Mouse (Mus musculus) cerebral cortex, adult 2 months (tissue): Measurements from ENCODE around the gene Dock3.

Experiments
- WGBS: fragments of 180-500 bp; shearing (Covaris S2); methylation state at CpG from one replicate; pipeline ENCODE4 v1.1.7; 2018; 5-methylcytosine and 5-hydroxymethylcytosine counted together

Gene Dock3

DNA sequence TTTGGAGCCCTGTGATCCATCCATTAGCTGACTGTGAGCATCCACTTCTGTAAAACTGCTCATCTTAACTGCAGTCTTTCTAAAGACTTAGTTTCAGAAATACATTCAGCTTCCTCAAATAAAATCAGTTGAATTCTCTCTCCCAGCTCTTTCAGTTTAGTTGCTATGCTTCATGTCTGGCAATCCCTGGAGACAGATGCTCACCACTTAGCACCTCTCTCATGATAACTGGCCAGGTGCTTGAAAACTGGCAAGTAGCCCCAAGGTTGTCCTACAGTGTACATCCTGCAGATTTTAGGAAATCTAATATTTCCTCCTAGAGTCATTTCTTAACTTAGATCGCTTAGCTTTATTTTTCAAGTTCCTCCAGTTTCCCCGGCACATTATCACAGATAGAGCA is 193.8 kb downstream of the Dock3 start:
- WGBS = 52% methylated on average over 2 of the region's 2 CpGs

DNA sequence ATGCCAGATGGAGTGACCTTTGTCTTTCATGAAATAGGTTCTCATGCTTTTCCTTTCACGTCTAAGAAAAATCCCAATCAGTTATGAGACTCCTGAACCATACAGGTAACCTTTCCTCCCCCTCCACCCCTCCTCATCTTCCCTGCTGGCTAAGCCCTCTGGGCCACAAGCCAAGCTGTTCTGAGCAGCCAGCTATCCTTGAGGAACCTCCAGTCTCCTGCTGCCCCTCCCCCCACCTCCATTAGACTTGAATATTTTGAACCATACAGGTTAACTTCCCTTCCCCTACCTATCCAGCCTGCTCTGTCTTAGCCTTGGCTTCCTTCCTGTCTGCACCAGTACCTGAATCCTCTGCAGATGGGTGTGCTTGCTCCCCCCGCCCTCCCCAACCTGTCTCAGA is 204.1 kb downstream of the Dock3 start:
- WGBS = 91% methylated on average over 2 of the region's 2 CpGs

DNA sequence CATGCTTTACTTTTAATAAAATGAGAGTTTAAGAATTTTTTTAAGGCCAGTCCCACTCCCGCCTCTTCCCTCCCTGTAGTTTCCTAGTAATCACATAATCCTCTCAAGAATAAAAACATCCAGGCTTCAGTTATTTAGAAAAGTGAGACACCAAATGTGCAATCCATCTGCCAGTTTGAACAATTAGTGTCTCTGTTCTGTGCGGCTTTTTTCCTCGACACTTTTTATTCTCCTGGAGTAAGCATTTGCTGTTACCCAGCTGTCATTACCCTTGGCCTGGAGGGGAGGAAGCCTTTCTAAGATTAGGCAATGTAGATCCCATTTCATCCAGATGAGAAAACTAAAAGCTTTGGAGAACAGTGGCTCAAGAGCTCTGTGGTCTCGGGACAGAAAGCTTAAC is 221.9 kb downstream of the Dock3 start:
- WGBS = 36% methylated on average over 4 of the region's 4 CpGs

DNA sequence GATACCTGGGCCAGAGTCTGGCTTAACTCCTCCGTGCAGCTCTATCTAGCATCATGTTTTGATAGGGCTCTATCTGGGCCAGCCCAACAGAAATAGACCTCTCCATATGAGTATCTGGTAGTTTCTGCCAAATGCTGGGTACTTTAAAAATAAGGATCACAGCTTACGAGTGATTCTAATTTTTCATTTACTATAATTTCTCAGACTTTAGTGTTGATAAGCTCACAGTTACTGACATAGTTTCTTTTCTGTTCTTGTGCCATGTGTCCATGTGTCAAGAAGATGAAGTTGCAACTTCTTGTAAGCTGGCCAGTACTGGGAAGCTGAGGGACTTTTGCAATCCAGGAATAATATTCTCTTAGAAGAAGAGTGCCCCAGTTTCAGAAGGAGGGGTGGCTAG is 228.5 kb downstream of the Dock3 start:
- WGBS = 55% methylated on average over 2 of the region's 2 CpGs

DNA sequence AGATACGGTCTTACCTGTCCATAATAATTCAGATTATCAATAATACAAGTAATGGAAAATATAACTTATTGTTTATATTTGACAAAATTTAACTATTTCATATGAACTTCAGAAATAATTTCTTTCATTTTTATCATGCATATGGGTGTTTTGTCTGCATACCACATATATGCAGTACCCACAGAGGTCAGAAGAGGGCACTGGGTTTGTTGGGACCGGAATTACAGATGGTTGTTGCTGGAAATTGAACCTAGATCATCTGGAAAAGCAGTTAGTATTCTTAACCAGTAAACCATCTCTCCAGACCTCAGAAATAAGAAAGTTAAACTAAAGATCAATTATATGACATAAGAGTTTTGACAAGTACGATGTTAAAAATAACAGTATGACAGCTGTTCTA is 261.0 kb downstream of the Dock3 start:
- WGBS = 58% methylated on average over 3 of the region's 3 CpGs

DNA sequence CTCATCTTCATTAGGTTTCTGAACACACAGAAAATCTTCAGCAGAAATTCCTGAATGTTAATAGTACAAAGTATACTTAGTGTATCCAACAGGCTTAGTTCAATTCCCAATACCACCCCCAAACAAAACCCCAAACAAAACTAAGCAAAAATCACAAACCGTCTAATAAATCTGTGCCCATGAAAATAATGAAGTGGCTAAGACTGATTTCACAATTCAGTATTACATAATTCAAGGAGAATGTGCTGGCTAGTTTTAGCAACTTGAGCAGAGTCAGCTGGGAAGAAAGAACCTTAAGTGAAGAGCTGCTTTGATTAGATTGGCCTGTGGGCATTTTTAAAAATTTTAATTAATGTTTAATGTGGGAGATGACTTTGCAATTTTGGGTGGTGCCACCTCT is 273.3 kb downstream of the Dock3 start:
- WGBS = 70% methylated on average over 1 of the region's 1 CpGs

DNA sequence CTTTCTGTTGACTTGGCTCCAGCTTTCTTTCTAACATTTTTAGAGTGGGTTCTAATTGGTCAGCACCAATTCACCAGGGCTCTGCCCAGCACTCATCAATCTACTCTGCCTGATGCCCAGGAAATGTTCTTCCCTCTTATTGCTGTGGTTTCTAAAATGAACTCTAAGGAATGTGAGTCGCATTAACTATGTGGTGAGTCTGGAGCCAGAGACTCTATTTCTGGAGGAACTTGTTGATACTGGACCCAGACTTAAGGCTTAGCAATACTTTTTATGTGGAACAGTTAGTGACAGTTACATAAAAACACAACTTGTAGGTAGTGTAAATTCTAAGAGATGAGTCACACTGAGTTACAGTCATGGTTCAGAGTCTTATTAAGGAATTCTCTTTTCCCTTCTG is 296.7 kb downstream of the Dock3 start:
- WGBS = 43% methylated on average over 1 of the region's 1 CpGs

DNA sequence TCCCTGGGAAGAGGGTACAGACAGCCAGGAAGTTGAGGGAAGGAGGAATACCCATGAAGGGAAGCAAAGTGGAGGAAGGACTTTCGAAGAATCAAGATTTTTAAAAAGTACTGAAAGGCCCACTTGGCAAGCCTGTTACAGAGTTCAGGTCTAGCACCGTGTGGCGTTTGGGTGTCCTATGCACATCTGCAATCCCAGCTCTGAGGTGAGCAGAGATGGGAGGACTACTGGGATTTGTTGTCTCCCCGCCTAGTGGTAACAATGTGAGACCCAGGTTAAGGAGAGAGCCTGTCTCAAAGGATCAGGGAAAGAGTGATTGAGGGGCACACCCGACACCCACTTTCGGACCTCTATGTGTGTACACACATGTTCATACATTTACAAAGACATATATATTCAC is 316.8 kb downstream of the Dock3 start:
- WGBS = 92% methylated on average over 6 of the region's 6 CpGs

DNA sequence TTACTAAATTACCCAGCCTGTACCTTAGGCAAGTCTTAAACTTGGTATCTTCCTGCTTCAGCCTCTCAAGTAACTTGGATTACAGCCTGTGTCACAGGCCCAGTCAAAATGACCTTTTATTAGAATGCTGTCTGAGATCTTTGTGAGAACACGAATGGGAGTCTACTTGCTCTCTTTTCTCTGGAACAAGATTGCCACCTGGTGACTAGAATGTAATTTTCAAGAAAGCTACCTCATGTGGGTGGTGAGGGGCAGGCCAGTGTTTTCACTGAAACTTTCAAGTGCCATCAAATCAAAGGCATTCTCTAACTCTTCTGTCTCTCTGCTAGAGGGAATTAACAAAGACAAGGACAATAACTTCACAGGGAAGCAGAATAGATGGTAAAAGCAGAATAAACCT is 317.9 kb downstream of the Dock3 start:
- WGBS = 11% methylated on average over 1 of the region's 1 CpGs

DNA sequence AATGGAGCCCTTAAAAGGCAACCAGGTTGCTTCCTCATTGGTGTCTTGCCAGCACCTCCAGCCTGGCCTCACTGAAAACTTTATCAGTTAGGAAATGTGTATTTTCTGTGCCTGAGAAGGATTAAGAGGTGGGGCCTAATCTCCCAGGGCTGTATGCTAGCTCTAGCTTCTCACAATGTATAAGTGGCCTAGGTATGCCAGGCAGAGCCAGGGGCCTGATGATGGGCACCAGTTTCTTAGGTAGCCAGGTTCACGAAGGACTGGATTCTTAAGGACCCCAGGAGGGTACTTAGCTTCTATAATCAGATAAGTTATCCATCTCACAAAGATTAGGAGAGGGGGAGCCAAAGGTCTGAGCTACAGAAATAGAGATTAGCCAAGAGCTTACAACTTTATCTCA is 320.1 kb downstream of the Dock3 start:
- WGBS = 97% methylated on average over 1 of the region's 1 CpGs

DNA sequence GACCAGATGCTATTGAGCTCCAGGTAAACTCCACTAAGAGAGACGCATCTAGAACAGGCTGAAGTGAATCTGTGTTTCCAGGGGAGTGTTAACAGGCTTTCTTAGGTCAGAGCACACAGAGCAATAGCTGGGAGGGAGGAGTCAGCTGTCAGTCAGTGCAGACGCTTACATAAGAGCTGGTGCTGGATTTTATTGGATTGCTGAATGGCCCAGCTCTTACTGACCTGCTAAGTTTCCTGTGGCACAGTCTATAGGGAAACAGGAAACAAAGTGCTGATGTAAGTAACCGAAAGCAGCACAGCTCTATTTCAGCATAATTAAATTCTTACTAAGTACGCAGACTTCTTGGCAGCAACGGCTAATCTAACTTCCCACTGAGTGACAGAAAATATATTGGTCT is 323.0 kb downstream of the Dock3 start:
- 44% methylated on average over 5 of the region's 5 CpGs for WGBS

DNA sequence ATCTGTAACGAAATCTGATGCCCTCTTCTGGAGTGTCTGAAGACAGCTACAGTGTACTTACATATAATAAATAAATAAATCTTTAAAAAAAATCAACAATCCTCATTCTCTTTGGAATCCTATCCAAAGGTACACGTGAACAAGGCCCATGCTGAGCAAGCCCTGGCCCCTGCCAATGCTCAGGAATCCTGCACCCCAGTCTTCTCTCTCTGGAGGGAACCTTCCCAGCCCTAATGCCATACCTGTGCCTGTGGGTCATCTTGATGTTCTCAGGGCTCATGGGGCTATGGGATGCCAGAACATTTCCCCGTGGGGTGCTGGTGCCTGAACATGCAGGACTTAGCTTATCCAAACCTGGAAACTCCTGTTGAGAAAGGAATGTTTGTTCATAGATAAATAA is 323.5 kb downstream of the Dock3 start:
- WGBS = 85% methylated on average over 3 of the region's 3 CpGs

DNA sequence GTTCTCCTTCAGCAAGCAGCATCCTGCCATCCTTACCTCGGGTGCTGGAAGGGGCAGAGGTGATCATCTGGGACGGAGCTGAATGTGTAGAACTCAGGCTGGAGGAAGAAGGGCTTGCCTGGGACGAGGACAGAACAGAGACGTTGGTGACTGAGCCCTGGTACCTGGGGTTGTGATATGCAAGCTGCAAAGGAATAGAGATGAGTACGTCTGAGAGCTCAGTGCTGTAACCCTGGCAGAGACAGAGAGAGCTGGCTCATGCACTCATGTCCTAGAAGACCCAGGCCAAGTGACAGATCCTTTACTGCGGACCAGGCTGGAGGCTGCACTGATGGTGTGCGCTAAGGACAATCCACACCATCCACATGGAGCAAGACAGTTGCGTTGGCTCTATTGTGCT is 325.1 kb downstream of the Dock3 start:
- 86% methylated on average over 8 of the region's 8 CpGs for WGBS

DNA sequence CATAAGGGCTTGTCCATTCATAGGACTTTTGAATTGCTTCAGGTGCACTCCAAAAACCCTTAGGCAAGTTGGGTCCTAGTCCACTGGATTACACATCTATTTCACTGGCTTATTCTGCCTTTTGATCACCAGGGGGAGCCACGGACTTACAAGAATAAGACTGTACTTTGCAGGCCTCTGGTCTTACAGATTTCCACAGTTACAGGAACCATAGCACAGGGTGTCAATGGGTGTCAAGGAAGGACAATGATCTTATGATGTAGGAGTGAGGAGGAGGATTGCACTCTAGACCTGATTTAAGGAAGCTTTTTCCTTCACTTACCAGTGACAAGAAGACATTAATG is 327.9 kb downstream of the Dock3 start:
- WGBS = 18% methylated on average over 1 of the region's 1 CpGs

DNA sequence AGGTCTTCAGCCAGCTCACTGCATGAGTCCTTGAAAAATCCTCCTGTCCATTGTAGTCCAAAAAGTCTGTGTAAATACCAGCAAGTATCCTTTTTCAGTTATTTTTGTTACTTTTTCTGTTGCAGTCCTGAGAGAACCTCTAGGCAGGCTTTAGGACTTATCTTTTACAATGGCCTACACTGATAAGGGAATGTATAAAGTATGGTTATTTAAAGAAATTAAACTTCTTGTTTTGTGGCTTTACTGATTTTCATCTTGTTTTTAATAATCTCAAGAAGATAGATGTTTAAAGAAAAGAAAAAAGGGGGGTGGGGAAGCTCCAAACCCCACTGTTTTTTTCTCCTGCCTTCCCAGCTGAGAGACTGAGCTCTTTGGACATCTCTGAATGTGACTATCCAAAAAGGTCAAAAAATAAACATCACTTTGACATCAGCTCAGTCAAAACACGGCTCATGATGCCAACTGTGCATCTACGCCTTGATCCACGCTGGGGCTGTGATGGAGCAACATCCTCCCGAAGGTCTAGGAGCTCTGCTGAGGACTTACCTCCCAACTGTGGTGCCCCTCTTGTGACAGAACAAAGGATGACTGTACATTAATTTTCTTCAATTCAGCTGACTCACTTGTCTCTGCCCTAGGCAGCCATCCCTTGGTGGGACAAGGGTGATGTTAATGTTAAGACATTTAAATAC is 328.5 kb downstream of the Dock3 start:
- 69% methylated on average over 4 of the region's 4 CpGs for whole genome bisulfite sequencing

DNA sequence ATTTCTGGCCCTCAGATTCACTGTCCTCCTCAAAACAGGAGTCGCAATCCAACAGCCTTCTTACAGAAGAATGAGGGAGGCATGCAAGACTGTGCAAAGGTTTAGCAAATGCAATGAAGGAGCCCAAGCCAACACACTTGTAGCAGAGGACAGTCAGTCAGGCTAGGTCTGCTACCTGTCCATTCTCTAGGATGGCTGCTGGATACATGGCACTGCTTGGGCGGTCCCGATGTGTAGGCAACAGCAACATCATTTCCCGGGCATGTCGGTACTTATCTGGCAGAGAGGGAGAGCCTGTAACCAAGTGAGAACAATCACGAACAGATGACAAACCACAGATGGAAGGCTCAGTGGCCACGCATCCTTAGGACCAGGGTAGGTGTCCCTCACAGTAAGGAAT is 330.1 kb downstream of the Dock3 start:
- WGBS = 74% methylated on average over 7 of the region's 7 CpGs

DNA sequence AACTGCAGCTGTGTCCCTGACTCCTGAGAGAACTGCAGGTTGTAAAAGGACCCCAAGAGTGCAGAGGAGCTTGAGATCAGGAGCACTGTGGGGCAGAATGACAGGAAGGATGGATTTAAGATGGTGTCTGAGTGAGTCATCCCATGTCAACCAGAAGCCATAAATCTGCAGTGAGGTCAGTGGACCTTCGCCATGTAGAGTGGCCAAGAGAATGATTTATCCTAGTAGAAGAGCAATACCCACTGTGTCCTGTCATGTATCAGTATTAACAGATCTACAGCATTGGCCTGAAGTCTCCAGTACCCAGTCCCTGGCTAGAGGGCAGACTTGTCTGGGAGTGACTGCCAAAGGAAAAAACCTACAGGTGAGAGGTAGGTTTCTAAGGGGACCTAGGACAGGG is 332.8 kb downstream of the Dock3 start:
- WGBS = 97% methylated on average over 1 of the region's 1 CpGs

DNA sequence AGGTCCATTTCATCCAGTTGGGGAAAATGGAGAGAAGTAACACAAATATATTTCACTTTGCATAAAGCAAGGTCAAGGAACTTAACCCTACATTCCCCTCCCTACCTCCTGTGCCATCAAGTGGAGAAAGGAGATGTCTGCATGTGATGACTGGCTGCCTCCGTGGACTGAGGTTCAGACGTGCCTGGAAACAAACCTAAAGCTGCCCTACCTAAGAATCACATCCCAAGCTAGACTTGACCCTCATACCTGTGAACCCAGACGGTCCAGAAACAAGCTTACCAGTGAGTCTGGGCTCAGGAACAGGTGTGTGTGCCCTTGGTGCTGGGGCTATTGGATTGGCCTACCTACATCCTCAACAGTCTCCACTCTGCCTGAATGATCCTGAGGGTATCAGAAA is 338.4 kb downstream of the Dock3 start:
- 71% methylated on average over 3 of the region's 3 CpGs for WGBS

DNA sequence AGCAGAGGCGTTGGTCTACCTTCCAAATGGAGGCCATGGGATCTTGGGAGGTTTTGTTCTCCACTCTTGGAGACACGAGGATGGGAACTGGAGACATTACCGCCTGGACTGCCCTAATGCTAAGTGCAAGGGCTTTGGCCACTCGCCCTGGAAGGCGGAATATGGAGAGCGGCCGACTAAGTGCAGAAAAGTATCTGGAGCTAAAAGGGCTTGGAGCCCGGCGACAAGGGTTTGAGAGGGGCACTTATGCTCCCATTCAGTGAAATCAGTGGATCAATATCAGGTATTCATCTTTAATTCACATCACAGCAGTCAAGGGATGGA is 339.2 kb downstream of the Dock3 start:
- WGBS = 1% methylated on average over 9 of the region's 9 CpGs

DNA sequence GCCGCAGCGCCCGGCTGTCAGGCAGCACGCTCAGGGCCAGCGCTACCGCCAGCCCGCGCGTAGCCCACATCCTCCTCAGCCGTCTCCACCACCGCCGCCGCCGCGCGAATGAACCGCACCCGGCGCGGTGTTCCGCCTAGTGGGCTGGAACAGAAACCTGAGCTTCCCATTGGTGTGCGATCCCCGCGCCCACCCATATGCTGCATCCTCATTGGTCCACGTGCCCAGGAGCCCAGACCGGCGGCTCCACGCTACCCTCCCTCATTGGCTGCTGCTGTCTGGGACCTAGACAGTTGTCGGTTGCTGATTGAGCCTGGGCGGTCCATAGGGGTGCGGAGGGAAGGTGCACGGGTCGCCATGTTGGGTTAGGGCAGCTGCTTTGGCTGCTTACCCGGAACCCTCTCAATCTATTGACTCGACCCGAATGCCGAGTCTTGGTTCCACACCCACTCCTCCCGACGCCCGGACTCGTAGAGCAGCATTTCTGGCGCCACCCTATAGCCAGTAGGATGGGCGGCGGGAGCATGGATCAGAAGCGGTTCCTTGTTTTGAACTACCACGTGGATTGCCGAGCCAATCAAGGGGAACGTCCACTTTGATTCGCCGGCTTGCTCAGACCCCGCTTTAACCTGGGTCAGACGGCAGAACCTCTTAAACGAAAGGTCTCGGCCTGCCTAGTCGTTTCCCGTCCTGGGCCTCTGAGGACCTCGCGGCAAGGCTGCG is 339.7 kb downstream of the Dock3 start, which contains the start of gene Manf:
Manf (minus strand) TSS at position 151 of the 723 bp plus-strand sequence.
- WGBS = under 1% methylated on average over 59 of the region's 59 CpGs

DNA sequence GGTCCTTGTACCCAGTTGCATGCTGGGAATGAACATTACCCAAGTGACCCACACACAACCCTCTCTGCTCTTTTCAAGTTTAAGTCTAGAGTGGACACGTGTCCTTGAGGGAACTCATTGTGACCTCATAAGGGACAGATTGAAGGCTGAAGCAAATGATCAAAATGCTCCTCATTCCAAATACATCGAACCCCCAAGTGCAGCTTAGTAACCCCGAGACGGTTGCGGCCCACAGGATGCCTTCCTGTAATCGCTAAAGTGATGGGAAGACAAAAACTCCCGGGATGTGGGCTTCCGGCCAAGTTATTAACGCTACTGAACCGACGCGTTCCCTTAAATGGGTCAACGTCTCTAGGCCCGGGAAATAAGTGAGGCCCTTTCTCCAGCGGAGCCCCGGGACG is 340.4 kb downstream of the Dock3 start:
- under 1% methylated on average over 17 of the region's 17 CpGs for WGBS

DNA sequence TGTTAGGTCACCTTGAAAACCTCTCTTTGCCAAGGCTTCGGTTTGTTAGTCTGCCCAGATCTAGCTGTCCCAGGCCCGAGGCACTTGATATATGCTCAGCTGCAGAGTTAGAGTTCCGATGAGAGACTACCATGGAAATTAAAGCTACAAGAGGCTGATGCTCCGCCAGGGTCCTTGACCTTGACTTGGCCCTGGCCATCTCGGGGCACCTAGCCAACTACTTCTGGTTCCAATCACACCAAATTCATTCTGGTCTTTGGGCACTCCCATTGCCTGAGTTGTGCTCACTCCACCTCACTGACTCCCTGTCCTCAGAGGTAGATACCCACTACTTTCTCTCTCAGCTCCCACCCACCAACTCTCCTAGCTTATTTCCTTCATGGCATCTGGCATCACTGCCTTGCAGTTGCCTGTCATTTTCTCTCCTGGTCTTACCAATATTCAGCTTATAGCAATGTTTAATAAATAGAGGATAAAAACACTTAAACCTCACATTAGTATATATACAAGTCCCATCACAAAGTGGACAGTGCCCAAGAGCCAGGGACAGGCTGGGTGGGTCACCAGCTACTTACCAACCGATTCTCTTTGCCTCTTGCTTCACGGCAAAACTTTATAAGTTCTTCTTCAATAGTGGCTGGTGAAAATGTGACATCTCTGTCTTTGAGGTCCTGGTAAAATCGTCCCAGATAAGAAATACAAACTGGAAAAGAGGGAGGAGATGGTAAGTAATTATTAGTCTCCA is 341.0 kb downstream of the Dock3 start:
- 55% methylated on average over 8 of the region's 8 CpGs for WGBS

DNA sequence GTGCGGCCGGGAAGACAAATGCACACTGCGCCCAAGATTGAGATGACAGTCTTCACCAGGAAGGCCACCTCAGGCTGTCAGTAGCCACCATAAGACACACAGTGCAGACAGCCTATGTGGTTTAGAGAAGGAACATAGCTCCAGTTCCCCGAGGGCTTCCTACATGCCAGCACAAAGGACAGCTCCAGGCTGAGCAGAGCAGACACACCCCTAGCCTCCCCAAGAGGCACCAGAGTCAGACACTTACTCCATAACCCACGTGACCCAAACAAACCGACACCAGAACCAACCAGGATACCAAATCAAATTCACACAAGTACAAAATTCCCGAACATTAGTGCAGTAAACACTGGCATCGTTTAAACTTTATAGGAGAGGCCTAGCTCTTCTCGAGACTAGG is 342.4 kb downstream of the Dock3 start:
- WGBS = 70% methylated on average over 9 of the region's 9 CpGs
